Mouse (Mus musculus) heart, embryonic 13.5 days (tissue): ENCODE measurements around the gene Acsl5. TPM values are rescaled to one million over a fixed set of nuclear protein-coding genes. Genes with fewer than 3 reads are reported as not detected.

Experiments used
- ATAC-seq: fragments of 200-750 bp; cut with Nextera tagmentation; 2 replicates; pipeline ENCODE4 v1.8.0; 2017; ENCODE audit warnings: moderate TSS enrichment; ENCODE audit not compliant: insufficient number of reproducible peaks, low FRiP score, low TSS enrichment; ENCODE audit errors: extremely low read depth
- H3K27ac ChIP-seq: fragments of 300-500 bp; sonication (generic); replicated peaks from 2 replicates; pipeline ENCODE4 v1.5.1; 2015; ENCODE audit warnings: moderate library complexity, mild to moderate bottlenecking, inconsistent platforms
- H3K27me3 ChIP-seq: fragments of 300-500 bp; sonication (generic); replicated peaks from 2 replicates; pipeline ENCODE4 v1.6.1; 2015; ENCODE audit warnings: mild to moderate bottlenecking, inconsistent platforms
- H3K36me3 ChIP-seq: fragments of 300-500 bp; sonication (generic); 2 replicates; pipeline ENCODE4 v1.6.1; 2015; ENCODE audit warnings: mild to moderate bottlenecking, inconsistent platforms
- H3K4me1 ChIP-seq: fragments of 300-500 bp; sonication (generic); 2 replicates; pipeline ENCODE4 v1.6.1; 2015; ENCODE audit warnings: inconsistent platforms
- H3K4me2 ChIP-seq: fragments of 300-500 bp; sonication (generic); 2 replicates; pipeline ENCODE4 v1.6.1; 2015; ENCODE audit warnings: inconsistent platforms, mild to moderate bottlenecking, moderate library complexity
- H3K4me3 ChIP-seq: fragments of 300-500 bp; sonication (generic); 2 replicates; pipeline ENCODE4 v1.5.1; 2015; ENCODE audit warnings: moderate library complexity, mild to moderate bottlenecking, inconsistent platforms
- H3K9ac ChIP-seq: fragments of 300-500 bp; sonication (generic); 2 replicates; pipeline ENCODE4 v1.6.1; 2015; ENCODE audit warnings: inconsistent platforms, mild to moderate bottlenecking, moderate library complexity
- H3K9me3 ChIP-seq: fragments of 300-500 bp; sonication (generic); 2 replicates; pipeline ENCODE4 v1.6.1; 2016; ENCODE audit warnings: inconsistent platforms
- WGBS: fragments of 180-500 bp; shearing (Covaris S2); methylation state at CpG from one replicate; pipeline ENCODE4 v1.1.7; 2015; ENCODE audit warnings: mixed read lengths; 5-methylcytosine and 5-hydroxymethylcytosine counted together
- polyA plus RNA-seq: library from polyadenylated mRNA; unstranded; fragments of >200 nt; fragmentation: Nextera tagmentation; extraction: Ambion mirVana; gene quantifications from 2 replicates; pipeline ENCODE4 v1.2.1, GENCODE M21; 2015

The Acsl5 gene
- polyA plus RNA-seq, 1 experiment from 2014 or later = 32.9 TPM

GRCm38 (mm10) chr19:55299378-55299777 is 47.6 kb downstream of the Acsl5 start:
- H3K4me3 ChIP-seq = no peak overlapping the region
- H3K36me3 ChIP-seq = peaks cover 92% of the 10 kb centered on the region
- H3K4me1 ChIP-seq = no peaks in the 10 kb centered on the region
- no peaks in the 10 kb centered on the region for H3K9me3 ChIP-seq
- WGBS = 83% methylated on average over 1 of the region's 1 CpGs
- H3K27ac ChIP-seq = no peak overlapping the region
- no peak overlapping the region for H3K4me2 ChIP-seq
- no peaks in the 10 kb centered on the region for H3K27me3 ChIP-seq
- H3K9ac ChIP-seq = no peak overlapping the region
- no peak for ATAC-seq

DNA sequence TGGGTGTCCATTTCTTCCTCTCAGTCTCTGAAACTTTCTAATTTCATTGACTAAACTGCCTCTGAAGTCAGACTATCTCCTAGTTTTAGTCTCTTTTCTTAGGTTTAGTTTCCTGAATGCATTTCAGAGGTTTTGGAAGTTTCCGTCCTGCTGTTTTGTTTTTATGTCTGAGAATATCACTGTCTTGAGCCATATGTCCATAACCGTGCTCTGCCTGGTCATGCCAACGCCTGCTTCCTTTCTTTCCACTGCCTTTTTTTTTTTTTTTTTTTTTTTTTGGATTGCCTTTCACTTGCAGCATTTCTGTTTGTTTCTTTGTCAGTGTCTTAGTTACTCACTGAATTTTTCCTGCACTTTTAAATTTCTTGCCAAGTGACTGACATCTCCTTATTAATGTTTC is 48.8 kb downstream of the Acsl5 start:
- Histone ChIP-seq H3K9ac (no peak overlapping the region), H3K27ac (no peak overlapping the region), H3K27me3 (no peaks in the 10 kb centered on the region), H3K4me2 (no peak overlapping the region), H3K9me3 (no peaks in the 10 kb centered on the region), H3K4me1 (no peaks in the 10 kb centered on the region), H3K4me3 (no peak overlapping the region), H3K36me3 (peaks cover 88% of the 10 kb centered on the region)
- WGBS = 79% methylated on average over 3 of the region's 3 CpGs
- ATAC-seq = no peak

DNA sequence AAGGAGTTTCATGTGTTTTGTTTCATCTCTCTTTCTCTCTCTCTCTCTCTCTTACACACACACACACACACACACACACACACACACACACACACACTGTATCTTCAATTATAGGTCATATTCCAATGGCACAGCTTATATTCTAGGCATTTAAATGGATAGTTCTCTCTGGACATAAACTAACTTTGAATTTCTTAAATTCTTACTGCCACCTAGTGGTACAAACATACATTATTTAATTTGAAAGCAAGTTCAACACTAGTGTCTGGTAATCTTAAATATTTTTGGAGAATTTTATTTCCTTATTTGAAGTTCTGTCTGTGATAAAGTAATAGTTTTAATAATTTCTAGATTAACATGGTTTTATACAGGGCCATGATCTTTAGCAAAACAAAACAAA is 53.3 kb downstream of the Acsl5 start:
- no peak overlapping the region for H3K9ac ChIP-seq
- no peaks in the 10 kb centered on the region for H3K4me1 ChIP-seq
- H3K27ac ChIP-seq = no peak overlapping the region
- no peak overlapping the region for H3K4me2 ChIP-seq
- ATAC-seq = no peak
- H3K27me3 ChIP-seq = no peaks in the 10 kb centered on the region
- H3K9me3 ChIP-seq = no peaks in the 10 kb centered on the region
- peaks cover 88% of the 10 kb centered on the region for H3K36me3 ChIP-seq
- H3K4me3 ChIP-seq = no peak overlapping the region

GRCm38 (mm10) chr19:55311874-55312273 is 60.1 kb downstream of the Acsl5 start:
- H3K4me2 ChIP-seq = no peak overlapping the region
- H3K9me3 ChIP-seq = no peaks in the 10 kb centered on the region
- WGBS = 87% methylated on average over 8 of the region's 8 CpGs
- no peak for ATAC-seq
- H3K36me3 ChIP-seq = peaks cover 60% of the 10 kb centered on the region
- no peak overlapping the region for H3K9ac ChIP-seq
- no peaks in the 10 kb centered on the region for H3K27me3 ChIP-seq
- H3K4me1 ChIP-seq = peaks cover 26% of the 10 kb centered on the region
- H3K27ac ChIP-seq = no peak overlapping the region
- no peak overlapping the region for H3K4me3 ChIP-seq

- 71% methylated on average over 2 of the region's 2 CpGs for WGBS
- Histone ChIP-seq H3K4me3 (no peak overlapping the region), H3K9me3 (no peaks in the 10 kb centered on the region), H3K4me1 (peaks cover 37% of the 10 kb centered on the region), H3K9ac (peak overlapping the region; percentile 47), H3K27ac (no peak overlapping the region), H3K4me2 (no peak overlapping the region), H3K36me3 (peaks cover 44% of the 10 kb centered on the region), H3K27me3 (no peaks in the 10 kb centered on the region)
- no peak for ATAC-seq
Measured at GRCm38 (mm10) chr19:55313649-55314048, 61.9 kb downstream of the Acsl5 start.

DNA sequence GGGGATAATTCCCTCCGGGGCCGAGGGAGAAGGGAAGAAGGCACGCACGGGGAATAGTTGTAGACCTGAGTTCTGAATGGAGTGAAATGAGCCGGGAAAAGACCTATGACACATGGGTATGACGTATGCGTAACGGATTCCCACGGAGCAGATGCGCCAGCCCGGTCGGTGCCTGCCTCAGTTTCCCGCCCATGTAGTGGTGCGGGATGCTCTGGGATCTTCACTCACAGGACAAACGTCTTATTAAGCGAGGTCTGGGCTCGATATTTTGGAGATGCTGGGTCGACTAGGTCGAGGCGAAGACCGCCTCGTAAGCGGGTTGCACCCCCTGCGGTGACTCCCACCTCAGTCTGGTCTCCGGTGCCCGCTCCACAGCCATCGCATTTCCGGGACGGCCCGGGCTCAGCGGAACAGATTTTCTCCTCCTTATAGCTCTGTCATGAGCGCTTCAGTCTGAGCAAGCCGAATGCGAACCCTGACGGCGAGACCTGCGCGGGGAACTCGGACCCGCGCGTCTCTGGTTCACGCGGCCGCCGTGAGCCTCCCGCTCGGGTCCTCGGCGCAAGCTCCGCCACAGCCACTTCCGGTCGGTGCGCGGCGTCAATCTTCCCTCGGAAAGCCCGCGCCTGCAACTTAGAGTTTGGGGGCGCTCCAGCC is 63.8 kb downstream of the Acsl5 start, which contains the start of gene Zdhhc6:
TSS of gene Zdhhc6 (minus strand) at position 581 of the 657 bp plus-strand sequence.
- H3K4me1 ChIP-seq = peaks cover 41% of the 10 kb centered on the region
- peak within 1 kb of the TSS; percentile 88 for H3K27ac ChIP-seq
- WGBS = under 1% methylated on average over 59 of the region's 60 CpGs
- ATAC-seq = 0 out of 2 replicates have a peak, but pooled peaks have one; percentile 25
- H3K36me3 ChIP-seq = peaks cover 25% of the 10 kb centered on the region
- peak within 1 kb of the TSS; percentile 90 for H3K4me2 ChIP-seq
- H3K4me3 ChIP-seq = peak within 1 kb of the TSS; percentile 82
- peak within 1 kb of the TSS; percentile 93 for H3K9ac ChIP-seq
- no peaks in the 10 kb centered on the region for H3K27me3 ChIP-seq
- H3K9me3 ChIP-seq = no peaks in the 10 kb centered on the region

DNA sequence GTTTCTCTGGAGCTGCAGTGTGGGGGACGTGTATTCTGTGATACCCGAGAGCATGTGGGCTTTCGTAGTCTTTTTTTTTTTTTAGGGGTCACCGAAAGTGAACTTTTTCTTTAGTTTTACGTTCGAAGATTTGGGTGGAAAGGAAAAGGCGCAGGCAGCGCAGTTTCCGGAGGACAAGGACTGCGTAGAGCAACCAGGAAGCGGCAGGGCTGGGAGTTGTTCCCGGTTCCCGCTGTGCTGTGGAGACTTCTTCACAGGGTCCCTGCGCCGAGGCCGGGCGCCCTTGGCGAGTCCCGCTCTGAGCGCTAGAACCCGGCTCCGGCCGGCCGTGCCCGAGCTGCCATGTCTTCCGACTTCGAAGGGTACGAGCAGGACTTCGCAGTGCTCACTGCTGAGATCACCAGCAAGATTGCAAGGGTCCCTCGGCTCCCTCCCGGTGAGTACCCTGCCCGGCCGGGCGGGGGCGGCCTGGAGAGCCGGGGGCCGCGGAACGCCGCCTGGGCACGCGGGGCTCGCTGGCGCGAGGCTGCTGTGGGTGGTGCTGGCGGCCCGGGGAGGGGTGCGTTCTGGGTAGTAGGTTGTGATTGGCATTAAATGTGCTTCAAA is 64.5 kb downstream of the Acsl5 start, which contains the start of gene Vti1a:
TSS of gene Vti1a (plus strand) at position 187 of the 606 bp plus-strand sequence.
- ATAC-seq = peak; percentile 84
- H3K4me1 ChIP-seq = peaks cover 41% of the 10 kb centered on the region

GRCm38 (mm10) chr19:55316901-55317300 is 65.2 kb downstream of the Acsl5 start:
- no peak for ATAC-seq
- Histone ChIP-seq H3K4me1 (peaks cover 41% of the 10 kb centered on the region), H3K4me3 (peak overlapping the region; percentile 82), H3K36me3 (peaks cover 12% of the 10 kb centered on the region), H3K9ac (peak overlapping the region; percentile 93), H3K9me3 (no peaks in the 10 kb centered on the region), H3K27ac (no peak overlapping the region), H3K27me3 (no peaks in the 10 kb centered on the region), H3K4me2 (peak overlapping the region; percentile 90)
- 40% methylated on average over 10 of the region's 10 CpGs for WGBS

More for the DNA sequence above, 64.5 kb downstream of the Acsl5 start, which contains the start of gene Vti1a:
- peak within 1 kb of the TSS; percentile 90 for H3K4me2 ChIP-seq
- peaks cover 19% of the 10 kb centered on the region for H3K36me3 ChIP-seq
- under 1% methylated on average over 48 of the region's 48 CpGs for WGBS
- no peaks in the 10 kb centered on the region for H3K9me3 ChIP-seq
- no peaks in the 10 kb centered on the region for H3K27me3 ChIP-seq
- H3K27ac ChIP-seq = peak within 1 kb of the TSS; percentile 88
- peak within 1 kb of the TSS; percentile 93 for H3K9ac ChIP-seq
- peak within 1 kb of the TSS; percentile 82 for H3K4me3 ChIP-seq

DNA sequence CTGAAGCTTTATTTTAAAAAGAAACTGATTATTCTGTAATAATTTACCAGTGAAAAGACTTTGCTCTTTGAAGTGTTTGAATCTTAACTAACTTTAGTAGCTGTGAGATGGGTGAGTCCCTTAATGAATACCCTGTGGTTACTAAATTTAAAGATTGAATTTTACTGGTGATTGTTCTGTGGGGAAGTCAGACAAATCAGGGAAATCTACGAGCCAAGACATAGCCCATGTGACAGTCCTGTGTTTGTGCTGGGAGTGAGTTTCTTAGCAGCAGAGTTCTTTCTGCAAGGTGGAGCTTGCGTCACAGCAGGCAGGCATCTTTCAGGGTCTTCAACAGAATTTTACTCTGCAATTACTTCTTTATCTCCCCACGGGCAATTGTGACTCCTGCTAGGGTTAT is 67.3 kb downstream of the Acsl5 start:
- ATAC-seq = no peak
- Histone ChIP-seq H3K9ac (no peak overlapping the region), H3K36me3 (peaks cover 19% of the 10 kb centered on the region), H3K27me3 (no peaks in the 10 kb centered on the region), H3K4me2 (no peak overlapping the region), H3K4me1 (peaks cover 32% of the 10 kb centered on the region), H3K27ac (no peak overlapping the region), H3K9me3 (no peaks in the 10 kb centered on the region), H3K4me3 (no peak overlapping the region)
- 52% methylated on average over 3 of the region's 3 CpGs for WGBS

DNA sequence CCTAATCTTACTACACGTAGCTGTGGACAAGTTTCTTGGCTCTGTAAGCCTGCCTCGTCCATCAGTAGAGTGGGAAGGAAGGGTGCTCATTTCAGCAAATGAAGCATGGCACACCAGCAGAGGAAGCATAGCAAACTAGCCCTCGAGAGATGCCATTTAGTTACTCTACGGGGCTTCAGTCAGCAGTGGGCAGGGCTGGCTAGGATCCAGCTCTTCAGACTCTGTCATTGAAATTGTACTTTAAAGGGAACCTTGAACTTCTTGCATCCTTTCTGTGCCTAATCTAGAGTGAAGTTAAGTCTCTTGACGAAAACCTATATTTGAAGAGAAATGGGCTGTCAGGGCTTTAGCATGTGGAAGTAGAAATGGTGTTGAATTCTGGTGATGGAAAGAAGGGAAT is 67.8 kb downstream of the Acsl5 start:
- no peak overlapping the region for H3K4me3 ChIP-seq
- no peak overlapping the region for H3K9ac ChIP-seq
- no peaks in the 10 kb centered on the region for H3K27me3 ChIP-seq
- no peak overlapping the region for H3K27ac ChIP-seq
- WGBS = 48% methylated on average over 5 of the region's 5 CpGs
- peaks cover 22% of the 10 kb centered on the region for H3K36me3 ChIP-seq
- H3K4me2 ChIP-seq = no peak overlapping the region
- no peaks in the 10 kb centered on the region for H3K9me3 ChIP-seq
- H3K4me1 ChIP-seq = peaks cover 27% of the 10 kb centered on the region
- ATAC-seq = no peak

DNA sequence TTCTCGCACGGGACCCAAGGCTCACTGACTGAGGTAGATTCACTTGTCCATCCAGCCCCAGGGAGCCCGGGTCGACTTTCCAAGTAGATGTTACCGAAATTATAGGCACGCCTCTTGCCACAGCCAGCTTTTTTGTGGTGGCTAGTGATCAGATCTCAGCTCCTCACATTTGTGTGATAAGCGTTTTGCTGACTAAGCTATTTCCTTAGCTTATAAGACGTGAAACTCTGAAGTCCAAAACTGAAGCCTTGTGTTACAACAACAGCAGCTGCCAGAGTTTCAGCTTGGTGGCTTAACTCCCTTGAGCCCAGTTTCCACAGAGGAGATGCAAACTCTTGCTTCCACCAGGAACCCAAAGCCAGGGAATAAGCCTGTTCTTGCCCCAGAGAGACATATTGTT is 70.9 kb downstream of the Acsl5 start:
- H3K27ac ChIP-seq = no peak overlapping the region
- H3K4me2 ChIP-seq = no peak overlapping the region
- H3K4me3 ChIP-seq = no peak overlapping the region
- no peak for ATAC-seq
- H3K9ac ChIP-seq = no peak overlapping the region
- H3K27me3 ChIP-seq = no peaks in the 10 kb centered on the region
- H3K9me3 ChIP-seq = no peaks in the 10 kb centered on the region
- WGBS = 90% methylated on average over 8 of the region's 8 CpGs
- H3K36me3 ChIP-seq = peaks cover 27% of the 10 kb centered on the region
- H3K4me1 ChIP-seq = peaks cover 8% of the 10 kb centered on the region

- Histone ChIP-seq H3K36me3 (peaks cover 61% of the 10 kb centered on the region), H3K9ac (no peak overlapping the region), H3K4me2 (no peak overlapping the region), H3K27me3 (no peaks in the 10 kb centered on the region), H3K4me1 (peaks cover 11% of the 10 kb centered on the region), H3K27ac (no peak overlapping the region), H3K9me3 (no peaks in the 10 kb centered on the region), H3K4me3 (no peak overlapping the region)
- ATAC-seq = no peak
- WGBS = 84% methylated on average over 4 of the region's 4 CpGs
Measured at GRCm38 (mm10) chr19:55327510-55327909, 75.8 kb downstream of the Acsl5 start.
